Mouse (Mus musculus) retina, embryonic 14.5 days (tissue): Measurements from ENCODE around the gene Gxylt2.
A peak's percentile ranks its signal among the peaks of the same experiment; 100 is the strongest.

Experiments used
- DNase-seq: peaks from one replicate; pipeline ENCODE4 v3.0.0-alpha.2; 2015; ENCODE audit warnings: low spot score

Gene Gxylt2

DNA sequence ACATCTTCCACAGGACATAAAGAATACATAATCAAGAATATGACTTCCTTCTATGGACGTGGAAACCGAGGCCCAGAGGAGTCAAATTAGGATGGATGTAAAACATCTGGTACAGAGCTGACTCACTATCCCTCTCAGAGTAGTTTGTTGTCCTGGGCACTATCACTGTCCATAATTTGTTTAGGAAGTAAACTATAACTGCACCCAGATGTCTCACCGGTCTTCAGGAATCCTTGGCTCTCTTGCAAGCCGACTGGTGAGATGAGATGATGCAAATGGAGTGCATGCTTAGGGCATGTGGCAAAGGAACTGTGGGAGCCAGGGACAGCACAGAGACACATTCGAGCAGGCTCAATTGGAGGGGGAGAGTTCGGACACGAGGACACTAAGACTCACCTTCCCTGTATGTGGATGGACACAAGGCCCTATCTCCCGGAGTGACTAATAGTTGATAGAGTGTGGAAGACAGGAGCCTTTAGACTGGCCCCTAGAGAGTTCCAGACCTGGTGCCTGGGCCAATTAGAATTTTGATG, 10.8 kb downstream of the Gxylt2 start:
- DNase-seq = no peak

DNA sequence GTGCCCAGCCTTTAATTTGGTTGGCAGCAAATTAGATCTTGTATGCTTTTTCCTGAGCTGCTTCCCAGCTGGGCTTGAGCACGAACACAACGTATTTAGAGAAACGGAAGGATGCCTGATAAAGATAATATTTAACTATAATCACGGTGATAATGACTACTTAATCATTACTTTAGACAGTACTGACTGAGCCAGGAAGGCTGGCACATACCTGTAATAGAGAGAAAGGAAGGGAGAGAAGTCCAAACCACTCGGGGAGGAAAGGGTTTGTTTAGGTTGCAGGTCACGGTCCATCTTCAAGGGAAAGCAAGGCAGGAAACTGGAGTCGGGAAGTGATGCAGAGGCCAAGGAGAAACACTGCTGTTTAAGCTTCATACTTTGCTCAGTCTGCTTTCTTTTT, 11.6 kb downstream of the Gxylt2 start:
- DNase-seq = no peak

DNA sequence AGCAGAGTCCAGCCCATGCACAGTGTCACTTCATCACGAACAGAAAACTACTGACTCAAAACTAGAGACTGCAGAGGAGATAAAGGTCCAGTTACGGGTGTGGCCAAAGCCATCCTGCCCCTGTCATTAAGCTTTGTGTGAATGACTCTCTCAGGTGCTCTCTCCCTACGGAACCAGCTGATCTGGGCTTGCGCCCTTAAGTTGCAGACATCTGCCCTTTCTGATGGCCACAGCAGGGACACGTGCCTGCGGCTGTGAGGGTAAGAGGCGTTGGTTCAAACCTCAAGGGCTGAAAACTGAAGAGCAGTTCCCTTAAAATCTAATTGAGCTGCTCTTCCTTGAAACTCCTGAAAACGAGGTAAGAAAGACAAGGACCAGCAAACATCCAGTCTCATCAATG, 12.3 kb downstream of the Gxylt2 start:
- DNase-seq = no peak

DNA sequence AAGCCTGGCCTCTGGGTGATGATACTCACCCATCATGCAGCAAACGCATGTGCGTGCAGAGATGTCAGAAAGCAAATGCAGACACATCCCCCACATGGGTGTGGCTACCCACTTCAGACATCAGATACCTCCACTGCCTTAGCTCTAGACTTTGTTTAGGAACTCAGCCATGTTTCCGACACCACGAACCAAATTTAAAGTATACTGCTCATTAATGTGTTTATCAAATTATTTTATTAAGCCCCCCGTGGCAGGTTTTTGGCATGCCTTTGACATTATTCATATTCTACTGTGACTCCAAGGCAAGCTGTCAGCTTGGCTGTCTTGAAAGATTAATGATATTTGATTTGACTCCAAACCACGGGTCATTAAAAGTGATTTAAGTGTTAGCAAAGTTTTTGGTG, 15.6 kb downstream of the Gxylt2 start:
- DNase-seq = no peak

DNA sequence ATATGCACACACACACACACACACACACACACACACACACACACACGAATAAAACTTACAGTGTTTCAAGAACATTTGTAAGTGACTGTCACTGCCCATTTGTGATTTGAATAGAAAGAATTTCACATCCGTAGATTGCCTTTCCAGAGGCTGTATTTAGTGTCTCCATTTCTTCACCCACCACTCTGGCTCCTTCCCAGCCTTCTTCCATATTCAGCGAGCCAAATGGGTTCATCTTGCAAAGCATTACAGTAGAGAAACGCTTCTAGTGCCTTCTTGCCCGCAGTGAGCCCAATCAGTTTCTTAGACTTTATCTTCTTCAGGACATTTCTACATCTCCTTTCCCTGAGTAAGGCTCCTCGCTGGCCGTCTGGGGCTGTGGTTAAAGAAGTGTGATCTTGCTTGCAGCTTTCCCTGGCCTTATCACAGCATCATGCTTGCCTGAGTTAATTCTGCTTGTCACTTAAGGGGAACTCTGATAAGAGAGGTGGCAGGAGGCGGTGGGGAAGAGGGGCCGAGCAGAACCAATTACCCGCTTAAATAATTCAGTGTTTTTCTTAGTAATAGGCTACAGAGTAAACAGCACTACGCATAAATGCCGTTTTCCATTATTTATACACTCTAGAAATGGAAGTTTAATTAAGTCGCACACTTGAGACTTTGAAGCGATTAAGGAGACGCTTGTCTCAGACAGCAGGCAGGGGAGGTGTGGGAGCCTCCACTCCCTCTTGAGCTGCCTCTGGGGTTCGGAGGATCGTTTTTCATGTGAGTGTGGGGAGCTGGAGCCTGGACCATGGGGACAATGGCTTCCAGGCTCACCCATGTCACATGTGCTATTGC, 16.6 kb downstream of the Gxylt2 start:
- peak; percentile 56 for DNase-seq

DNA sequence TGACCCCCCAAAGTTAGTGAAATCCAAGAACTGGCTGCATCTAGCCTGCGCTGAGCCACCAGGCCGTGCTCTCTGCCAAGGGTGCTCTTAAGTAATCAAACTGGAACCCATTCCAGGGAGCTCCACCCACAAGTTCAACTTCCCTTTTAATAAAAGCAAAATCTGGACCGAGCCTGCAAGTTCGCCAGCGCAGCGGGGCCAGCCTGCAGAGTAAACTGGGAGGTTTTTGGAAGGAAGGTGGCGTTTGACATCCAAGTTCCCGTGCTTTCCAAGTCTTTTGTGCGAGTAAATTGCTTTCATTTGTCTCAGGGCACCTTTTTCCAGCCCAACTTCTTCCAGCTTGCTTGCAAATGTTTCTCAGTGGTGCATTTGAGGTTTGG, 27.5 kb downstream of the Gxylt2 start:
- DNase-seq = no peak

DNA sequence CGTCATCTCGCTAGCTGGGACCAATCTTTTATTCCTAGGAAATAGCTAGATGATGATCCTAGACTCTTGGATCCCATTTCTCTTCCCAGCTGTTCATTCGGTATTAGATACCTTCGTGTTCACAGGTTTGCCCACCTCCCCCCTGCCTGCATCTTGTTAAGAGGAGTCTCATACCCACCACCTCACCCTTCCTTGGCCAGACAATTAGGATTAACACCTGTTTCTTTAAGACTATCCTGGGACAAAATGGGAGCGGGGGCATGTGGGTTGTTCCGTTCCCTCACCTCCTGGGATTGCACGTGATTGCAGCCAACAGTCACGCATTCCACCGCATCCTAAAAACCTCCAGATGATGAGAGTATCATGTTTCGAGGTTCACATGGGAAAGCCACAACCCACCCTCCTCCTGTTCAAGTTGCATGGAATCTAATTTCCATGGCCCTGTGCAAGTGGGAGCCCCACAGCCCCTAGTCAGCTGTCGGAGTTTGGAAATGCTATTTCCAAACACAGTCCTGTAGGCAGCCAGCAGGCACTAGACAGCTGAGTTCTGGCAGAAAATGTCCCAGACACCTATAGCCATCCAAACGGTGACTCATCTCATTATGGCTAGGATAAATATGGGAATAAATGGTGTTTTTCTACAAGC, 28.0 kb downstream of the Gxylt2 start:
- no peak for DNase-seq

DNA sequence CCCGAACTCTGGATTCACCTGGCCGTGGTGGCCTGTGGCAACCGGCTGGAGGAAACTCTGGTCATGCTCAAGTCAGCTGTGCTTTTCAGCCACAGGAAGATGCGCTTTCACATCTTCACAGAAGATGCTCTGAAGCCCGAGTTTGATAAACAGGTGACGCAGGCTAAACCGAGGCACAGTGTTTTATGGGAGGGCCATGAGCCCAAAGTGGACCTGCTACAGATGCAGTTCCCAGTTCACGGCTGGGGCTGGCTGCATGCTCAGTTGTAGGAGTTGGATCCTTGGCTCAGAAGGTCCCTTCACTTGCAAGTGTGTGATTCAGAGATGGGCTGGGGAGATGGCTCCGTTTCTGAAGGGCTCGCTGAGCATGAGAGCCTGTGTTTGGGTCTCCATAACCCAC, 28.7 kb downstream of the Gxylt2 start:
- no peak for DNase-seq

DNA sequence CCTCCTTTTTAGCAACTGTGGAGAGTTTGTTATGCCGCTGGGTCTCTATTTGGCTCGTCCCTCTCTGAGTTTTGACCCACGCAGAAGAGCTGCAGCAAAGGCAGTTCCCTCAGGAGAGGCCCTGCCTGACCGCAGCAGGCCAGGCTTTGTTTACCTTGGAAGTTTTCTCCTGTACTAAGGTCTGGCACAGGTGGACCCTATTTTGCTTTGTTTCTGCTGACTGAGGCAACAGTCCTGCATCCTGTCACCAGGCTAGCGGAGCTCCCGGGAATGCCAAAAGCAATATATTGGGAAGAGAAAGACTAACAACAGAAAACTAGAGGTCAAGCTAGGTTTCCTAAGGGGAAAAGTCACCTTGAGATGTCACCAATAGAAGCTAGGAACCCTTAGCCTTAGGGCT, 29.8 kb downstream of the Gxylt2 start:
- DNase-seq = no peak

DNA sequence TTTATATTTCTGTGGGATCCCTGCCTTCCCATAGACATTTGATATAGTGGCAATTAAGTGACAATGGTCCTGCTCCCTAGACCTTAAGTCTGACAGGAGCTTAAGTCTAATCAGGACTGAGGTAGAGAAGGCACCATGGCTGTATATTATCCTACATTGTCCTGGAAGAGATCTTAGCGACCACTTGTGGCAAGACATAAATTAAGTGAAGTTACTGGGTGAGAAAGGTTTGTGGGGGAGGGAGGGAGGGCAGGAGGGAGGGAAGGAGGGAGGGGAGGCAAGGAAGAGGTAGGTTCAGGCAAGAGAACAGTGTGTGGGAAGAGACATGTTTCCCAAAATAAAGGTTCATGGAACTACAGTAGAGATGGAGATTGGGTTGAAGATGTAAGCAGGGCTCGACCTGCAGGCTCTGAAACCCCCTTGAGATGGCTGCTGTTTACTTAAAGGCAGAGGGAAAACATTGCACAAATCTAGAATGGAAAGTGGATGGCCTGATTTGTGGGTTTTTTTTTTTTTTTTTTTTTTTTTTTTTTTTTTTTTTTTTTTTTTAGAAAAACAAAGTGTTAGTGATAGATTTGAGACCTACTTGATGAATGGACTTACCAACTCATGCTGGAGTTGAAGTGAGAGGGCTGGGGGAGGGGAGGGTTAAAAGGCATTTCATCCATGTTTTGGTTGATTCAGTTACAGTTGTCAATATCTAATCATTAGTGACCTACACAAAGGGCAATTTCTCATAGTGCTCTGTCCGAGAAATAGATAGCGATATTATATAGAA, 54.1 kb downstream of the Gxylt2 start:
- DNase-seq = no peak

DNA sequence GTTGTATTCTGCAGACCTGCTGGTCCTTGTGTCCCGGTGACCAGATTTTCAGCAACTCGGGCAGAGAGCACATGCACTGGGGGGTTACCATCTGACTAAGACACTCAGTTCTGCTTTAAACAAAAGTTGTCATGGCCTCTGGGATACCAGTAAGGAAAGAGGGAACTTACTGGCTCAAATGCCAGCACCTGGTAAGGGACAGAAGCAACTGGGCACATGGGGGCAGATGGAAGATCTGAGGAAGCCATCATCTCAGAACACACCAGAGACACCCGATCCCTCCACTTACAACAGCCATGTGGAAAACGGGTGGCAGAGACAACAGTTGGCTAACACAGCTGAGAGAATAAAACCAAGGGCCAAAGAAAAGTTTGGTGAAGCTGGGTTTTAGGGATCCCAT, 63.2 kb downstream of the Gxylt2 start:
- DNase-seq = no peak

DNA sequence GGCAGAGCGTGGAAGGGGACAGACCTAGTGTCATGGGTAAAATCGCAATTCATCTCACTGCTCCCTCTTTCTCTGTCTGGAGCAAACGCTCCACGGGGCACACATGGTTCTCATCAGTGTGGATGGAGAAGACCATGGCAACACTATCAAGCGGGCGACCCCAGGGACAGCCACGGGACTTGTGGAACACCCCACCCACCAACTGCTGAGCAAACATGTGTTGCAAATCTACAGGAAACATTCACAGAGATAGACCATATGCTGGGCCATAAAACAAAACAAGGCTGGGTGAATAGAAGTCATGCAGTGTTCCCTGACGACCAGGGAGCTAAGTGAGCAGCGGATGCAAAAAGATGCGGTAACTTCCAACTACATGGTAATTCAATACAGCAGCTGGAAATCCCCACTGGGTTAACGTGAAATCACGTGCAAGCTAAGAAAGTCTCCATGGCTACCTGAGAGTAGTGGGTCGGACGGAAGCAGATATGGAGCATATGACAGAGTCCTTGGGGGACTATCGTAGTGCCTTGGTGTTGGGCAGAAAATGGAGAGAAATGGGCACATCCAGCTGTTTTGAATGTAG, 71.5 kb downstream of the Gxylt2 start:
- no peak for DNase-seq

DNA sequence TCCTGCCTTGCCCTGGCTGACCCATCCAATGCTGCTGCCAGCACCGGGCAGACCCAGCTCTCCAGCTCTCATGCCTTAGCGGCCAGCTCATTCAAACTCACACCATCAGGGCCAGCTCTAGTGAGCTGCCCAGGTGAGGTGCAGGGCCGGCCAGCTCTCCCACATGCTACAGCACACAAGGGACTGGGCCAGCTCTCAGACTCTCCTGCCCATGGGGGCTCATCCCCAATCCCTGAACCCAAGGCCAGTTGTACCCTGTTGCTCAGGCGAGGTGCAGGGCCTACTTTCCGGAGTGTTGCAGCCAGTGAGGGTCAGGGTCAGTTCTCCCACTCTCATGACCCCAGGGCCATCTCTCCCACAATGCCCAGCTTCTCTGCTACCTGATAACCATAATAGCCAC, 74.1 kb downstream of the Gxylt2 start:
- no peak for DNase-seq

DNA sequence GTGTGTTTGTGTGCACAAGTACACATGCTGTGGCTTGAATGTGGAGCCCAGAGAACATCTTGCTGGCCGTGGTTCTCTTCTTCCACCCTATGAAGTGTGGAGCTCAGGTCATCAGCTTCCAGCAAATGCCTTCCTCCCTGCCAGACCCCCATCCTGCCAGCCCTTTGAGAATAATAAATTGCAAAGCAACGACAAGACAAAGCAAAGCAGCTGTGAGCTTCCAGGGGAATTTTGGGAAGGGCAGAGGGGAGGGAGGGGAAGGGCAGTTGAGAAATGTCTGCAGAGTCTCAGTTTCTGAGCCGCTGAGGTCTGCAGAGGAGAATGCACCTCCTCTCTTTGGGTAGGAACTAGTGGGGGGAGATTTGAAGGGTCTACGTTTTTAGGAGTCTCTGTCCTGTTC, 75.9 kb downstream of the Gxylt2 start:
- no peak for DNase-seq

DNA sequence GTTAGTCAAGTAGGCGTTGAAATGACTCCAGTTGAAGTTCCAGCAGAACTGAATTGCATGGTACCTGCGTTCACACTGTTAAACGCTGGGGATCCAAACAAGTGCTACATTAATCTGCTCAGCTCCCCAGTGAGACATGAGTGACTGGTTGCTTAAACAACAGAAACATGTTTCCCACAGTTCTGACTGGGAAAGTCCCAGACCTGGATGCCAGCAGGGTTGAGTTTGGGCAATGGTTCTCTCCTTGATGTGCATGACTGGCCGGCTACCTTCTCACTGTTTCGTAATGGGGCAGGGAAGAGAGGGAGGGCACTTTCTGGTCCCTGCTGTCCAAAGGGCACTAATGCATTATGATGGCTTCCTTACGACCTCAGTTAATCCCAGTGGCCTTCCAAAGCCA, 77.1 kb downstream of the Gxylt2 start:
- no peak for DNase-seq

DNA sequence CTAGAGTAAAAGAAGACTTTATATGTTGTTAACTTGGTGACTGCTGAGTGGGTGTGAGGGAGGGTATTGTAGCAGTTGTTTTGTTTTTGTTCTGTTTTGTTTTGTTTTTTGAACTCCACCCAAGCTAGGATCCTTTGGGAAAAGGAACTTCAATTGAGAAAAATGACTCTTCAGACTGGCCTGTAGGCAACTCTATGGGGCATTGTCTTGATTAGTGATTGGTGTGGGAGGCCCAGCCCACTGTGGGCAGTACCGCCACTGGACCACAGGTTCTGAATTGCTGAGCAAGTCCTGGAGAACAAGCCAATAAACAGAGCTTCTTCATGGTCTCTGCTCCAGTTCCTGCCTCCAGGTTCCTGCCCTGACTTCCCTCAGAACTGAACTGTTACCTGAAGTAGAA, 83.2 kb downstream of the Gxylt2 start:
- DNase-seq = no peak

DNA sequence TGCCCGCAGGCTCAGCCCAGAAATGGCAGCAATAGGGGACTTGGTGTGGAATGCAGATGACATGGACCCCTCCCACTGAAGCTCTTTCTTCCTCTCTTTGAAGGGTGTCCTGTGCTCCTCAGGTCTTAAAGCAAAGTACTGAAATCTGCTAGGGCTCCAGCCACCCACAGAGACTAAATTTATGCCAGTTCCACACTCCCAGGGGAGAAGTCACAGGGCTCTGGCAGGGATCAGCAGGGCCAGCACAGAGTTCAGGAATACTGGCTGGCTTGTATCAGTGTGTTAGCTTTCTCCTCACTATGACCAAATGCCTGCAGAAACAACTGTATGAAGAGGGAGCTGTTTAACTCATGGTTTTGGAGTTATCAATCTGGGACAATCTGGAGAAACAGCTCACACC, 84.6 kb downstream of the Gxylt2 start:
- no peak for DNase-seq

DNA sequence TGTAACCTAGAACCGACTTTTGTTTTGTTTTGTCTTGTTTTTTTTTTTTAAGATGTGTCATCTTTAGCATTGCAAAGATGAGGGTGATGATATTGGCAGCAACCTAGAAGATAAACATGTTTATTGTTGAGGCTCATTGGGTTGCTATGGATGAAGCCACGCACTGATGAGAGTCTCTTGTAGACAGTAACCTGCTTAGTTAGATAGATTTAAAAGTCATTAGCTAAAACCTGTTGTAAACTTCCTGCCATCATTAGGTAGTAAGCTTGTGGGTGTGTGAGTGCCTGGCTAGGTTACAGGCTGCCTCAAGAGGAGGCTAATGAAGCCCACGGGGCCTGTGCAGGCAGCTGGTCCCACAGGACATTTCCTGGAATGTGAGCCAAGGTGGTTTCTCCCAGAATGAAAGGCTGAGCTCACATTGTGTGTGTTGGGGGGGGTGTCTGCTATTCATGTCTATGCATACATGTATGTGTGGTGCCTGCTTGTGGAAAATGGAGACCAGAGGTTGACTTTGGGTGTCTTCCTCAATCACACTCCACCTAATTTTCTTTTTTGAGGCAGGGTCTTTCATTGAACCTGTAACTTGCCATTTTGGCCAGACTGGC, 87.6 kb downstream of the Gxylt2 start:
- DNase-seq = no peak

DNA sequence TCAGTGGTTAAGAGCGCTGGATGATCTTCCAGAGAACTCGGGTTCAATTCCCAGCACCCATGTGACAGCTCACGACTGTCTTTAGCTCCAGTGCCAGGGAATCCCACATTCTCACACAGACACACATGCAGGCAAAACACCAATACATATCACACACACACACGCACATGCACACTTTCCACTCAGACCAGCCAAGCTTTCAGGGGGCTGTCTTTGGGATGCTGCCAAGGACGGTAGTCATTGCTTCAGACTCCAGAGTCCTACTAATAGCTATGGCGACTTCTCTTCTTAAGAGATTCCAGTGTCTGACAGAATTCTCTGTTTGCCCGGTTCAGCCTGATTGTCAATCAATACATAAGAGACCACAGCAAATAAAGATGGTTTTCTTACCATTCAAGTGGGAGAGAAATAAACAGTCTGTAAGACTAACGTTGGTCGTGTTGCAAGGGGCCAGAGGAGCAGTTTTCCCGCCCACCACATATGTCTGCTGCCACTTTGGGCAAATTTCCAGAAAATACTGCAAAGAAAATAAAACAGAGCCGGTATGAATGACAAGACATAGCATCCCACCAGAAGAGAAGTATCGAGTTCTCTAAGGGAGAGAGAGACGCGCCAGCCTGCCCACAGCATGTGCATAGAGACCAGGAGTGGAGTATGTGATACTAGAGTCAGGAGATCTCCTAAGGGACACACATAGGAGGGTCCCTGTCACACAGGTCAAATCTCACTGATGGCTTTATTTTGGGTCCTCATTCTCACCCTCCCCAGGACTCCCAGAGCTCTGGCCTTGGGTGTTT, 88.6 kb downstream of the Gxylt2 start:
- DNase-seq = no peak

DNA sequence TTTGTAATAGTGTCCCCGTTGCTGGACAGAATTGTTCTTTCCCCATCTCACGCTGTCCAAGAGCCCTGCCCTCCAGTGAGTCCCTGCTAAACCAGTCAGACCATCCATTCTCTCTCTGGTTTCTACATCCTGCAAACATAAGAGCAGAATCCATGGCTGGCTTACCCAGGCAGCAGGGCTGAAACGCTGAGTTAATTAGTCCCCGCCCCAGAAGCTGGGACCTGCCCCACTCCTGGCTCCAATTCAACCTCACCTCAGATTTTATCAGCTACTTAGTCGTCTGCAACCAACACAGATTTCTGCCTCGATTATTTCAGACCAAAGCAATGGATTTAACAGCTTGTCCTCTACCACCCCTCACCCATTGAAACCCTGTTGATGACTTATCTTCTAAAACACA, 91.3 kb downstream of the Gxylt2 start:
- DNase-seq = no peak

DNA sequence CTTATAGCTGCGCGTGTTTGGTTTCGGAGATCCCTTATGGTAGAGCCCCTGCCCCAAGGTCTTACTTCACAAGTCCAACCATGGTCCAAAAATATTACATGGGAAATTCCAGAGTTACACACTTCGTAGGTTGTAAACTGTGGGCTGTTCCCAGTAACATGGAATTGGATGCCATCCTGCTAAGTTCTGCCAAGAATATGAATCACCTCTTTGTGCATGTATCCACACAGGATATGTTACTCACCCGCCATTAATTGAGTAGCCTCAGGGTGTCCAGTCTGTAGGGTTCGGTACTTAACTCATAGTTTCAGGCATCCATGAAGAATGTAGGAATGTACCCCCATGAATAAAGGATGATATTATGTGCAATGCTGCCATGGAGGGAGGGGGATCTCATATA, 94.8 kb downstream of the Gxylt2 start:
- no peak for DNase-seq
